9 mouse cellular contexts compared by ENCODE assay signal in the genomic region with DNA sequence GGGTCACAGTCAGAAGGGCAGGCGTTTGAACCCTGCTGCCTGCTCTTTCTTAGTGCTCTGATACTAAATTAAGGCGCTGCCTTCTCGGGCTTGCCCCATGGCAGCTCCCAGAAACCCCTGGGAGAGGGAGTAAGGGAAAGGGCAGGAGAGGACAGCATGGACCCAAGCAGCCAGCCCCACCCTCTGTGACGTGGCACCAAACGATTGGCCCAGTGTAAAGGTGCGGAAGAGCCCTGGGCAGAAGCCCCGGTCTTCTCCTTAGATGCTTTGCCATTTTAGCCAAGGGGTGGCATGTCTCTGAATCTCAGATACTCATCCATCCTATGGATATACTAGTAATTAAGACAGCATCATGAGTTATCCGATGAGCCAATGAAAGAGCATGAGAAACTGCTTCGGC. TPM values are rescaled to one million over a fixed set of nuclear protein-coding genes. Genes with fewer than 3 reads are reported as not detected.
DNase-seq lines count a peak whose midpoint lies in the region; ATAC-seq lines count a peak whose summit lies in the region.
"Had no signal": no experiment of that assay in that cellular context is flagged by ENCODE, and none has a peak within 500 bp of the region (broad histone marks: within the 10 kb centered on the region; RNA-seq: fewer than 3 reads in every experiment).

No protein-coding gene starts in this region.

- H3K4me2 ChIP-seq in kidney, embryonic 14.5 days (replicated peaks; ENCODE audit: low read depth, low read length), result 0 out of 2 replicates have a peak overlapping the region, but pooled peaks have one; percentile 3
- peak overlapping the region; percentile 38 for H3K4me2 ChIP-seq in heart, embryonic 14.5 days (ENCODE audit: low read length)

- H3K9ac ChIP-seq in kidney, embryonic 14.5 days (ENCODE audit: low read depth, low read length), result no peak overlapping the region
- H3K9ac ChIP-seq in heart, embryonic 14.5 days (ENCODE audit: low read length), result no peak overlapping the region

- H3K27me3 ChIP-seq in kidney, embryonic 14.5 days (ENCODE audit: control insufficient read depth, insufficient read depth, low read length), result no peaks in the 10 kb centered on the region
- H3K27me3 ChIP-seq in heart, embryonic 14.5 days (ENCODE audit: control insufficient read depth, insufficient read depth, low read length), result peaks cover 12% of the 10 kb centered on the region; the same call in 1 of the 2 replicates

- WGBS in kidney, embryonic 14.5 days, result 37% methylated on average over 9 of the region's 9 CpGs
- 20% methylated on average over 9 of the region's 9 CpGs for WGBS in heart, embryonic 14.5 days

- no peak overlapping the region for H3K27ac ChIP-seq in kidney, embryonic 14.5 days (ENCODE audit: low read depth, low read length)
- no peak overlapping the region for H3K27ac ChIP-seq in heart, embryonic 14.5 days (replicated peaks in 1 of 2; ENCODE audit: control insufficient read depth in 1 of 2, insufficient read depth in 1 of 2, low read depth in 2 of 2, low read length in 2 of 2)

- H3K36me3 ChIP-seq in kidney, embryonic 14.5 days (ENCODE audit: control insufficient read depth, insufficient read depth, low read length), result no peaks in the 10 kb centered on the region
- H3K36me3 ChIP-seq in heart, embryonic 14.5 days (ENCODE audit: control insufficient read depth, insufficient read depth, low read length), result no peaks in the 10 kb centered on the region

- ATAC-seq in kidney, embryonic 14.5 days (ENCODE audit: low FRiP score, low TSS enrichment), result no peak; the same call in 1 of the 2 replicates
- no peak for ATAC-seq in heart, embryonic 14.5 days (ENCODE audit: insufficient number of reproducible peaks, insufficient read depth, low FRiP score, low read depth)

- DNase-seq in kidney, adult 9 months, result no peak
- peak; percentile 25 to 47 for DNase-seq in adrenal gland, postnatal 36 days
- peak; percentile 22 for DNase-seq in lung, postnatal 25 days (ENCODE audit: low spot score)
- no peak for DNase-seq in layer of hippocampus, adult 18-20 months (ENCODE audit: low spot score in 2 of 2)
- no peak for DNase-seq in cerebellum, adult 11-12 months
- DNase-seq in right cerebral cortex, adult 18-20 months, result no peak

- no peak overlapping the region for H3K4me3 ChIP-seq in kidney, embryonic 14.5 days (ENCODE audit: low read length)
- no peak overlapping the region for H3K4me3 ChIP-seq in heart, embryonic 14.5 days (ENCODE audit: control insufficient read depth in 1 of 2, insufficient read depth in 1 of 2, low read depth in 1 of 2, low read length in 2 of 2)

- H3K4me1 ChIP-seq in kidney, embryonic 14.5 days (ENCODE audit: control insufficient read depth, insufficient read depth, low read length), result peaks cover 10% of the 10 kb centered on the region
- peaks cover 0 to 12% of the 10 kb centered on the region in 2 experiments; a peak in 2 of 4 replicates for H3K4me1 ChIP-seq in heart, embryonic 14.5 days (ENCODE audit: control insufficient read depth in 2 of 2, insufficient read depth in 2 of 2, low read length in 2 of 2)

- H3K9me3 ChIP-seq in kidney, embryonic 14.5 days (ENCODE audit: control insufficient read depth, low read length), result no peaks in the 10 kb centered on the region
- no peaks in the 10 kb centered on the region for H3K9me3 ChIP-seq in heart, embryonic 14.5 days (ENCODE audit: control insufficient read depth, low read length)

RNA-seq across cellular contexts. Expression of a gene that starts 21.3 kb away (rescaled TPM):
- polyA plus RNA-seq in kidney, embryonic 14.5 days (2014; fragmentation: Nextera tagmentation; extraction: Ambion mirVana), result 26.2 and 34.0 TPM in 2 replicates
- total RNA-seq in adrenal gland, postnatal 36 days (2021), result 10 to 100 TPM; 15.7 to 18.5 TPM
- polyA plus RNA-seq in heart, embryonic 14.5 days (2014; fragmentation: Nextera tagmentation; extraction: Ambion mirVana), result 2.7 and 3.3 TPM in 2 replicates
- 10 to 100 TPM; 50.7 to 53.3 TPM for total RNA-seq in layer of hippocampus, adult 18-20 months (2021)

RNA-seq across cellular contexts. Expression of a gene that starts 58.0 kb away (rescaled TPM):
- polyA plus RNA-seq in kidney, embryonic 14.5 days (2014; fragmentation: Nextera tagmentation; extraction: Ambion mirVana), result 0.46 and 0.57 TPM in 2 replicates
- not detected for total RNA-seq in adrenal gland, postnatal 36 days (2021)
- polyA plus RNA-seq in heart, embryonic 14.5 days (2014; fragmentation: Nextera tagmentation; extraction: Ambion mirVana), result not detected in 2 replicates
- not detected for total RNA-seq in layer of hippocampus, adult 18-20 months (2021)
- total RNA-seq: heart, adult 18-20 months had no signal

RNA-seq across cellular contexts. Expression of a gene that starts 59.3 kb away (rescaled TPM):
- polyA plus RNA-seq in kidney, embryonic 14.5 days (2014; fragmentation: Nextera tagmentation; extraction: Ambion mirVana), result 911 and 1,119 TPM in 2 replicates
- total RNA-seq in adrenal gland, postnatal 36 days (2021), result 1,000 to 10,000 TPM; 1,319 to 1,418 TPM
- polyA plus RNA-seq in heart, embryonic 14.5 days (2014; fragmentation: Nextera tagmentation; extraction: Ambion mirVana), result 1,685 and 1,706 TPM in 2 replicates
- 100 to 1,000 TPM; 742 to 760 TPM for total RNA-seq in layer of hippocampus, adult 18-20 months (2021)

Comparison
In these comparisons a context has a peak if more than half of its experiments do, and no peak if none do; other contexts are left out.
1. DNase-seq: peak in adrenal gland, postnatal 36 days (2 of 2) and lung, postnatal 25 days (single experiment); none in kidney, adult 9 months (single experiment), layer of hippocampus, adult 18-20 months (0 of 2), cerebellum, adult 11-12 months (single experiment) and right cerebral cortex, adult 18-20 months (single experiment).